Mouse (Mus musculus): Measurements from ENCODE around the gene Slco2b1. TPM values are rescaled to one million over a fixed set of nuclear protein-coding genes. Genes with fewer than 3 reads are reported as not detected.
A peak's percentile ranks its signal among the peaks of the same experiment; 100 is the strongest.
"Not testable (repeated sequence)": the region's sequence is repeated elsewhere in the genome, so short reads cannot be mapped to it uniquely, and the experiment has no call there.

Slco2b1 gene
- 5.8 TPM in 2 replicates for polyA plus RNA-seq (2015; fragmentation: Nextera tagmentation; extraction: Ambion mirVana)

- WGBS, result 85% methylated on average over 8 of the region's 8 CpGs
- ATAC-seq (ENCODE audit: low FRiP score), result no peak
- Histone ChIP-seq H3K36me3 (no peaks in the 10 kb centered on the region), H3K4me1 (replicated peaks) (peaks cover 11% of the 10 kb centered on the region; the same call in 1 of the 2 replicates), H3K9me3 (no peaks in the 10 kb centered on the region), H3K9ac (no peak within 1 kb of the TSS), H3K4me2 (no peak within 1 kb of the TSS), H3K27me3 (no peaks in the 10 kb centered on the region), H3K4me3 (no peak within 1 kb of the TSS), H3K27ac (no peak within 1 kb of the TSS)
These were observed at the start of gene Slco2b1 for GRCm38 (mm10) chr7:99711166-99711565. Gene Slco2b1, minus strand, starts transcription at chr7:99711340.

GRCm38 (mm10) chr7:99739276-99739675 lies 28.1 kb upstream of the Slco2b1 start:
- ATAC-seq (ENCODE audit: low FRiP score), result no peak
- Histone ChIP-seq H3K9ac (no peak overlapping the region), H3K36me3 (no peaks in the 10 kb centered on the region), H3K9me3 (no peaks in the 10 kb centered on the region), H3K4me1 (replicated peaks) (0 out of 2 replicates have a peak, but pooled peaks cover 5% of the 10 kb centered on the region), H3K4me3 (no peak overlapping the region), H3K4me2 (no peak overlapping the region), H3K27me3 (no peaks in the 10 kb centered on the region), H3K27ac (no peak overlapping the region)
- 49% methylated on average over 9 of the region's 9 CpGs for WGBS

- H3K27ac ChIP-seq; H3K36me3 ChIP-seq; H3K9me3 ChIP-seq; H3K4me1 ChIP-seq (replicated peaks); H3K9ac ChIP-seq; H3K27me3 ChIP-seq; H3K4me2 ChIP-seq; H3K4me3 ChIP-seq; ATAC-seq (ENCODE audit: low FRiP score): not testable (repeated sequence)
- 94% methylated on average over 9 of the region's 9 CpGs for WGBS
These were observed 24.4 kb upstream of the Slco2b1 start for GRCm38 (mm10) chr7:99735491-99735890.

DNA sequence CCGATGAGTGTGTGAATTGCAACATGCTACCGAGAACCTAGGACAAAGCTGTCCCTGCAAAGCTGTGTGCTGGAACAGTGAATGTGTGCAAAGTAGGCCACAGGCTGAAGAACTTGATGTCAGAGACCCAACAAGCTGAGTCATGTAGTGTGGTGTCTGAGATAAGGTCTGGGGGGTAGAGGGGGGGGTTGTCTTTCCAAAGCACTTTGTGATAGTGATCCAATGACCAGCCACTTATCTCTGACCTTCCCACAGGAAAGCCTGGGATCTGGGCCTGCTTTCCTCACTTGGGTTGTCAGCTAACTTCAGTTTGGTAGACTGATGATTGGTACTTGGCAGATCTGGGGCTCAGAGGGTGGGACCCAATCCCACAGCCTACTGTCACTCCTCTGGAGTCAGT lies 23.5 kb upstream of the Slco2b1 start:
- H3K36me3 ChIP-seq, result no peaks in the 10 kb centered on the region
- WGBS, result 90% methylated on average over 2 of the region's 2 CpGs
- no peak overlapping the region for H3K9ac ChIP-seq
- H3K4me2 ChIP-seq, result no peak overlapping the region
- 0 out of 2 replicates have a peak, but pooled peaks cover 5% of the 10 kb centered on the region for H3K4me1 ChIP-seq (replicated peaks)
- no peak for ATAC-seq (ENCODE audit: low FRiP score)
- no peak overlapping the region for H3K27ac ChIP-seq
- H3K27me3 ChIP-seq, result no peaks in the 10 kb centered on the region
- no peak overlapping the region for H3K4me3 ChIP-seq
- no peaks in the 10 kb centered on the region for H3K9me3 ChIP-seq

DNA sequence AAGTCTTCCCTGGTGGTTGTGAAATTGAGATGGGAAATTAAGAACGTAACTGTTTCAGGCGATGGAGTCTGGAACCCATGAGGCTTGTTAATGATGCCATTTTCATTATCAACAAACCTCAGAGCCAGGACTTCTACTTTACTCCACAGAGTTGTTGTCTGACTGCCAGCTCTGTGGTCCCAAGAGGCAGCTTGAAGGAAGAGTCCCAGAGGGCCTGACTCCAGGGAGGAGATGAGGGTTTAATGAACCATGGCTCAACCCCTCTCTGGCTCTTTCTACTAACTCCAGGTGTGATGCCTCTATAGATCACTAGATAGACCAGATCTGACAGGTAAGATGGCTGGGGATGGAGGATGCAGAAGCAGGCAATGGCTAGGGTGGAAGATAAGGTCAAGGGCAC lies 18.8 kb upstream of the Slco2b1 start, which contains the start of gene Olfr520:
Gene Olfr520, plus strand, starts transcription at position 301 of the 400 bp plus-strand sequence.
- Histone ChIP-seq H3K27ac (no peak within 1 kb of the TSS), H3K27me3 (no peaks in the 10 kb centered on the region), H3K4me2 (no peak within 1 kb of the TSS), H3K36me3 (no peaks in the 10 kb centered on the region), H3K4me1 (replicated peaks) (no peaks in the 10 kb centered on the region), H3K4me3 (no peak within 1 kb of the TSS), H3K9me3 (0 out of 2 replicates have a peak, but pooled peaks cover 3% of the 10 kb centered on the region), H3K9ac (no peak within 1 kb of the TSS)
- WGBS, result 81% methylated on average over 2 of the region's 2 CpGs
- no peak for ATAC-seq (ENCODE audit: low FRiP score)

DNA sequence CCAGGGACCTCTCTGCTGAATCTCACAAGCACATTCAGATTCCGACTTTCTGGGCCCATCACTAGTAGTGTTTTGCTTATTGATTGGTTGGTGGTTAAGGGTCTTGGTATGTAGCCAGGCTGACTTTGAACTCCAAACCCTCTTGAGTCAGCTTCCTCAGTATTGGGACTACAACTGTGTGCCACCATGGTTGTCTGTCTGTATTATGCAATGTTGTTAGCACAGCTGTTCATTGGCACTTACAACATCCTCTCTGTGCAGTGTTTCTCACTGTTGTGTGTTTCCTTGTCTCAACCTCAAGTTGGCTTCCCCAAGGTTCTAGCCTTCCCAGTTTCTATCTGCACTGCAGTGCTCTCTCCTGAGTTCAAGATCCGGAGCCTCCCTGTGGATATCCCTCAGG lies 5.4 kb upstream of the Slco2b1 start:
- no peak overlapping the region for H3K4me2 ChIP-seq
- no peak for ATAC-seq (ENCODE audit: low FRiP score)
- WGBS, result 92% methylated on average over 2 of the region's 2 CpGs
- H3K36me3 ChIP-seq, result no peaks in the 10 kb centered on the region
- H3K9ac ChIP-seq, result no peak overlapping the region
- H3K27ac ChIP-seq, result no peak overlapping the region
- H3K27me3 ChIP-seq, result no peaks in the 10 kb centered on the region
- H3K9me3 ChIP-seq, result peaks cover 2% of the 10 kb centered on the region; the same call in 1 of the 2 replicates
- H3K4me3 ChIP-seq, result no peak overlapping the region
- H3K4me1 ChIP-seq (replicated peaks), result no peaks in the 10 kb centered on the region

DNA sequence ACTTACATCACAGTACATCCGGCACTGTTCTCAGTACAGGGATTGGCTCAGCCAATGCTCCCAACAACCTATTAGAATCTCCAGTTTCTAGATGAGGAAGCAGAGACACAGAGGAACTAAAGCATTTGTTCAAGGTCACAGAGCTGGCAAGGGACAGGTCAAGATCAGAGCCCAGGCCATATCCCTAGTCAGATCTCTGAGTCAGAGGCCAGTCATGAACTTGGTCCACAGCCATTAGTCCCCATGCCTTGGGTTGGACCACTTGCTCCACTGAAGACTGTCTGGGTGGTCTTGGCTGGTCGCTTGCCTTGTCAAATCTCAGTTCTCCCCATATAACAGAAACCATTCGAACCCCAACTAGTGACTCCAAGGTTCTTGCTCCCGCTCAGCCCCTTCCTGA lies 1.3 kb upstream of the Slco2b1 start:
- no peaks in the 10 kb centered on the region for H3K36me3 ChIP-seq
- H3K4me2 ChIP-seq, result no peak overlapping the region
- no peak overlapping the region for H3K4me3 ChIP-seq
- H3K9ac ChIP-seq, result no peak overlapping the region
- no peak for ATAC-seq (ENCODE audit: low FRiP score)
- peaks cover 3% of the 10 kb centered on the region; the same call in 1 of the 2 replicates for H3K4me1 ChIP-seq (replicated peaks)
- no peak overlapping the region for H3K27ac ChIP-seq
- WGBS, result 85% methylated on average over 4 of the region's 4 CpGs
- H3K9me3 ChIP-seq, result no peaks in the 10 kb centered on the region
- no peaks in the 10 kb centered on the region for H3K27me3 ChIP-seq

DNA sequence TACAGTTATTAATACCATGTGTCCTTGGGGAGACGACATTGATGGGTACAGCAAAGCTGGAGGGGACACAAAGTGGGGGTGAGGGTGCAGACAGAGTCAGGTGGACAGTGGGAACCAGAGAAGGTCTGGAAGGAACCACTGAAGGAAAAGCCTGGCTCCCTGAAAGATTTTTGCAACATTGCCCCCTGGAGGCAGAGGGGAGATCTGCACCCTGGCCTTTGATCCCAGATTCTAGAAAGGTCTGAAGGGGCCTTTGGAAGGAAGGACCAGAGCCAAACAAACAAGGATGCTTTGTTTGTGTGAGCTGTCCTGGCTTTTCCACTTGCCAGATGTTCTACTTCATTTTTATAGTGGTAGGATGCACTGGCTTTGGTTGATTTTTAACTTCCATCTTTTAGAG lies 664 bp downstream of the Slco2b1 start:
- no peak for ATAC-seq (ENCODE audit: low FRiP score)
- Histone ChIP-seq H3K36me3 (no peaks in the 10 kb centered on the region), H3K4me2 (no peak overlapping the region), H3K4me3 (no peak overlapping the region), H3K27me3 (no peaks in the 10 kb centered on the region), H3K9me3 (no peaks in the 10 kb centered on the region), H3K27ac (no peak overlapping the region), H3K9ac (no peak overlapping the region), H3K4me1 (replicated peaks) (peaks cover 11% of the 10 kb centered on the region; the same call in 1 of the 2 replicates)
- WGBS, result 31% methylated on average over 1 of the region's 1 CpGs

DNA sequence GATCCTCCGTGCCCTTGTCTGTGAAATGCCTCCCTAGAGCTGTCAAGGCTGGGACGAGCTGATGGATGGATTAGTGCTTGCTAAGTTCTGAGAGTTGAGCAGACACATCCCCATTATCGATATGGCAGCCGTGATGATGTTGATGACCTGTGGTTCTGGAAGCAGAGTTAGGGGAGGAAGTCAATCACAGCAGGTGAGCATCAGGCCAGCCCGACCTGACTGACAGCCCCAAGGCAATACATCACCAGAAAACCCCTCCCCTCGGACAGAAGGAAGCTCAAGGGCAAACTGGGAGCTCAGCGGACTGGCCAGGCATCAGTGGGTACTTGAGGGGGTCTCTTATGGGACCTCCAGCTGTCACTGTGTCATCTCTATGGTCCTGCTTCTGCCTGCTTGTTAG lies 1.1 kb downstream of the Slco2b1 start:
- H3K36me3 ChIP-seq, result no peaks in the 10 kb centered on the region
- no peak overlapping the region for H3K27ac ChIP-seq
- no peak overlapping the region for H3K4me2 ChIP-seq
- no peak overlapping the region for H3K4me3 ChIP-seq
- no peaks in the 10 kb centered on the region for H3K9me3 ChIP-seq
- no peak for ATAC-seq (ENCODE audit: low FRiP score)
- no peaks in the 10 kb centered on the region for H3K27me3 ChIP-seq
- H3K9ac ChIP-seq, result no peak overlapping the region
- 66% methylated on average over 7 of the region's 7 CpGs for WGBS
- H3K4me1 ChIP-seq (replicated peaks), result peaks cover 11% of the 10 kb centered on the region; the same call in 1 of the 2 replicates

- ATAC-seq (ENCODE audit: low FRiP score), result no peak
- Histone ChIP-seq H3K4me2 (no peak overlapping the region), H3K9me3 (no peaks in the 10 kb centered on the region), H3K36me3 (no peaks in the 10 kb centered on the region), H3K4me1 (replicated peaks) (peaks cover 11% of the 10 kb centered on the region; the same call in 1 of the 2 replicates), H3K9ac (no peak overlapping the region), H3K27ac (no peak overlapping the region), H3K4me3 (no peak overlapping the region), H3K27me3 (no peaks in the 10 kb centered on the region)
- 66% methylated on average over 5 of the region's 5 CpGs for WGBS
These were observed 2.4 kb downstream of the Slco2b1 start for GRCm38 (mm10) chr7:99708750-99709149.

DNA sequence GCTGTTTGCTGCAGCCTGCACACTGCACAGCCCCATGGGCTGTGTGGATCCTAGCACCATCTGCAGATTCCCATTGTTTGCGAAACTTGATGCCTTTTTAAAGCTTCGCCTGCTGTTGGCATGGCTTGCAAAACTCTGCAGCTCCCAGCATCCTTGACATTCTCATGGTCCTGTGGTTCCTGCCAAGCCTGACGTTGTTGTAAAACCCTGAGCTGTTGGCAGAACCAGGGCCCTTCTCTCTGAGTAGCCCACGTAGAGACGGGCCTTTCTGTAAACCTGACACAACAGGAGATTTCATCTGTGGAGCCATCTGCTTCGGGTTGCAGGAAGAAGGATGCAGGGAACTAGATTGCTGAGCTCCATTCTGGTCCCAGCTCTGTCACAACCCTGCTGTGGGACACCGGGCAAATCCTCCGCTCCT lies 2.8 kb downstream of the Slco2b1 start:
- no peak for ATAC-seq (ENCODE audit: low FRiP score)
- WGBS, result 70% methylated on average over 8 of the region's 8 CpGs
- H3K4me2 ChIP-seq, result no peak overlapping the region

DNA sequence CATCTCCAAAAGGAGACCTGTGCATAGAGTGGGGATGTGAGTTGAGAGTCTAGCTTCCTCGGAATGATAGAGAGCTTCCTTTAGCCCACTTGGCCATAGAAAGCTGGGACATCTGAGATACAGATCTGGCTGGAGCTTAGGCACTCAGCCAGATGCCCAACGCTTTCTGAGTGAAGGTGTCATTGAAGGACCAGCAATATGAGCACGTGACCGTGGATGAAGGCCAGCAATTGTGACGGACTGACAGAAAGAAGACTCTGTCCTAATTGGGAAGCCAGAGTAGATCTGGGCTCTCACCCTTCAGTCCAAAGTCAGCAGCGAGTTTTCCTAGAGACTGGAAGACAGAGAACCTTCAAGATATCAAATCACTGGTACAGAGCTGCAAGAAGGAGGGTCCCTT lies 3.5 kb downstream of the Slco2b1 start:
- 89% methylated on average over 6 of the region's 6 CpGs for WGBS
- H3K27ac ChIP-seq, result no peak overlapping the region
- H3K9ac ChIP-seq, result no peak overlapping the region
- H3K27me3 ChIP-seq, result no peaks in the 10 kb centered on the region
- ATAC-seq (ENCODE audit: low FRiP score), result no peak
- H3K9me3 ChIP-seq, result no peaks in the 10 kb centered on the region
- no peak overlapping the region for H3K4me3 ChIP-seq
- no peaks in the 10 kb centered on the region for H3K36me3 ChIP-seq
- peaks cover 14% of the 10 kb centered on the region for H3K4me1 ChIP-seq (replicated peaks)
- H3K4me2 ChIP-seq, result no peak overlapping the region

More for the DNA sequence above, 2.8 kb downstream of the Slco2b1 start:
- Histone ChIP-seq H3K9me3 (no peaks in the 10 kb centered on the region), H3K36me3 (no peaks in the 10 kb centered on the region), H3K27ac (0 out of 2 replicates have a peak overlapping the region, but pooled peaks have one; percentile 12), H3K4me1 (replicated peaks) (peaks cover 11% of the 10 kb centered on the region; the same call in 1 of the 2 replicates), H3K27me3 (no peaks in the 10 kb centered on the region), H3K9ac (no peak overlapping the region), H3K4me3 (no peak overlapping the region)

DNA sequence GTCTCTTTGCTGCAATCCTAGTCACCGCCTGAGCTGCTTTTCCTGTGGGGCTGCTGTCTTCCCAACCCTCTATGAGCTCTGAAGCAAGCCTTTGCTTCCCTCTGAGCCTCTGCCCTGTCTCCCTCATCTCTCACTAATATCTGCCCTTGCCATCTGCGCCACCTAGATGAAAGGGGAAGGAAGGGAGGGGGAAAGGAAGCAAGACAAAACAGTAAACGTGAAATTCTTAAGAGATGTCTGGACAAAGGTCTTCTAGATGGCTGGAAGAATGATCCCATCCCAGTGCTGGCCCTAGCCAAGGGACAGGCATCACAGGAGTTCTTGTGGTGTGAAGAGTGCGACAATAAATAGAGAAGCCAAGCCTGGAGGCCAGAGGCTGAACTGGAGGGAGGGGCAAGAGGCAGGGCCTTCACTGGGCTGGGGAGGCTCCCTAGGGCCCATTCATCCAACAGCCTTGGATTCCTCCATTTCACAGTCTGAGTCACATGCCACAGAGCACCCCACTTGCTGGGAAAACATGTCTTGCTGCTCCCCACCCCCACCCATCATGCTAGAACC lies 4.0 kb downstream of the Slco2b1 start:
- no peak overlapping the region for H3K4me3 ChIP-seq
- H3K4me2 ChIP-seq, result no peak overlapping the region
- H3K27me3 ChIP-seq, result no peaks in the 10 kb centered on the region
- peaks cover 19% of the 10 kb centered on the region for H3K4me1 ChIP-seq (replicated peaks)
- H3K27ac ChIP-seq, result peak overlapping the region; percentile 27; the same call in 1 of the 2 replicates
- no peaks in the 10 kb centered on the region for H3K36me3 ChIP-seq
- H3K9ac ChIP-seq, result no peak overlapping the region
- ATAC-seq (ENCODE audit: low FRiP score), result no peak
- WGBS, result 47% methylated on average over 4 of the region's 4 CpGs
- H3K9me3 ChIP-seq, result no peaks in the 10 kb centered on the region

Data from hindbrain, embryonic 13.5 days (tissue).